Mouse (Mus musculus) CD4-positive naive resting alpha-beta T cell, adult 57 days (primary cell): ENCODE measurements around the gene Arhgef40. TPM values are rescaled to one million over a fixed set of nuclear protein-coding genes. Genes with fewer than 3 reads are reported as not detected.

Experiments used
- total RNA-seq: library from RNA; stranded (reverse); gene quantifications from one replicate; pipeline ENCODE4 v1.2.4, GENCODE M21; 2023

Arhgef40 gene
- 2.7 TPM for total RNA-seq

DNA sequence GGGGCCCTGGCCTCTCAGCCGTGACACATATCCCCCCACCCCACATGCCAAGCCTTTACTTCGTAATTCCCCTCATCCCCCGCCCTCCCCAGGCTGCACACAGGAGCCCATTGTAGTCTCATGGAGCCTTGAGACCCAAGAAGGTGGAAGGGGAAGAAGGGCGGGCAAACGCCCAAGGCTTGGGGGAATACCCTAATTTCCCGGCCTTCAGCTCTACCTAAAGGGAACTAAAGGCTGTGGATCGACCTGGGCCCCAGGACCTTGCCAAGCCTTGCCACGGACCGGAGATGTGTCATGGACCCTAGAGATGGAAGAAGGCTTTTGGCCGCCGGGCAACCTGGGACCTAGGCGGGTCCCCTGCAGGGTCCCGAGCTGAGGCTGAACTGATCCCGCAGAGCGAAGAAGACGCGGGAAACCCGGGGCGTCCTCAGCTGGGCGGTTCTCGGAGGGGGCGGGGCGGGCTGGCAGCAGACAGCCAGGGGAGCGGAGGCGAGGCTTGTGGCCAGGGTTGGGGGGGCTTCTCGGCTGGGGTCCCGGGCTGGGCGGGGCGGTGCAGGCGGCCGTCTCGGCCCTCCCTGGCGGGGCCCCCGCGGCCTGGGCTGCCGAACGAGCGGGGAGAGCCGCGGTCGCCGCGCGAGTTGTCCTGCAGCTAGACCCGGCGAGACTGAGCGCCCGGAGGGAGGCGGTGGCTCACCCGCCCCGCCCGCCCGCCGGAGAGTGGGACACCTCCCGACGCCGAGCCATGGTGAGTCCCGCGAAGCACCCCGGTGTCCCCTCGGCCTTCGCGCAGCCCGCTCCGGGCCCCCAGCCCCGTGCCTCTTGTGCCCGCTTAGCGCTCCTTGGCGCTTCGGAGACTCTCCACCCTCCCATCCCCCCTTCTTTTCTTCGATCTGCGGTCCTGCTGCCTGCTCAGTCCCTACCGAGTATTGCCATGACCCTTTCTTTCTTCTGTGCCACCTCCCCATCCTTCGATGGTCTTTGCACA lies at the start of gene Arhgef40:
Gene Arhgef40 (plus strand): TSS at position 473 of the 985 bp plus-strand sequence.

DNA sequence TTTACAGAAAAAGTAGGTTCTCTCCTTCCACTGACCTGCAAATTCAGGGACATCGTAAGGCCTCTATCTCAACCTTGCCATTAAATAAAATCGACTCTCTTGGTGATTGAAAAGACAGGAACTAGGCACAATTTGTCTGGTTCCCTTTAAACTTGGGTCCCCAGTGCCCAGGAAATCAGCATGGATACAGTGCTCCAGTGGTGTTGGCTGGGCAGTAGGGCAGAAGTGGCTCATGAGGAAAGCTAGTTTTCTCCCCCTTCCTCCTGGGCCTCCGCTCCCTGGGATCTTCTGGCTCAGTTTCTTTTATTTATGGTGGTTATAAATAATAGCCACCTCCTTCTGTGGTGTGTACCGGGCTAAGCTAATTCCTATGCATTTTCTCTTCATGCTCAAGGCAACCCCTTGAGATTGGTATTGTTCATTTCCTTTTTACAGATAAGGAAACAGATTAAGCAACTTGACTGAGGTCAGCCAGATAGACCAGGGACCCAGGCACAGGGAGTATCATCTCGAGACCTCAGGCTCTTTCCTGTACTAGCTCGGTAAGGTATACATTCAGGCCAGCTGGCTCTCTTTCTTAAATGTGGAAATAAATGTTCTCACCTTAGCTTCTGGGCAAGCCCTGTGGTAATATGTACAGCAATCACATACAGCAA lies 31.1 kb downstream of the Arhgef40 start, which contains the start of gene Tmem253:
Gene Tmem253 (plus strand): TSS at position 214 of the 656 bp plus-strand sequence.

DNA sequence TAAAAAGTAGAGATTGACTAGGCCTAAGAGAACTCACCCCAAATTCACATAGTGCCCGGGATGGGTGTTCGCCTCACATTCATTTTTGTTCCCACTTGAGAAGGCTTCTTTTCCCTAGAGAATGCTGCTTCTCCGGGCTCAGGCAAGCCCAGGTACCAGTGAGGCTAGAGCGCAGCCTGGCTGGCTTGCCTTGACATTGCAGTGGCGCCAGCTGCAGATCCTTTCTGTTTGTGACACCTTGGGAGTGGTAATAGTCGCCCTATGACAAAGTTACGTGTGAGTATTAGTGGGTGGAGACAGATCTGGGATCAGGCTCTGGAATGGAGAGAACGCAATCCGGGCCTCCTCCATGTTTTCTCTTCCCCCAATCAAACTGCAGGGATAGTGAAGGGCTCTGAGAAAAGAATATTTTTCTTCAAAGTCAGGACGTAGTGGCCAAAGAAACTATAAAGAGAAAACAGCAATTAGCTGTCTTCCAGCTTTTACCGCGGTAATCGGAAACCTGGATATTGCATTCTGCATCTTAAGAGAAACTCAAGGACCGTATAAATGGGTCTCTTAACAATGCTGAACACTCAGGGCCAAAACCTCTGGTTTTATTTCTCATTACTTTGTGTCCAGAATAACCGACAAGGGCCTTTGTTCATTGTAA lies 36.1 kb downstream of the Arhgef40 start, which contains the start of gene Zfp219:
Gene Zfp219 (minus strand): TSS at position 248 of the 652 bp plus-strand sequence.

DNA sequence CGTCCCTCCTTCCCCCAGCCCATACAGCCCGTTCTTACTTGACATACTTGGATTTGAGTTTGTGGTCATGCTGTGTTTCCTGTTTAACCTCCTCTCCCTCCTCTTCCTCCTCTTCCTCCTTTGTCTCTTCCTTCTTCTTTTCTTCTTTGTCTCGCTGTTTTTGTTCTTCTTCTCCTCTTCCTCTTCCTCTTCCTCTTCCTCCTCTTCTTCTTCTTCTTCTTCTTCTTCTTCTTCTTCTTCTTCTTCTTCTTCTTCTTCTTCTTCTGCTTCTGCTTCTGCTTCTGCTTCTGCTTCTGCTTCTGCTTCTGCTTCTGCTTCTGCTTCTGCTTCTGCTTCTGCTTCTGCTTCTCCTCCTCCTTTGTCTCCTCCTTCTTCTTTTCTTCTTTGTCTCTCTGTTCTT lies 57.8 kb downstream of the Arhgef40 start, which contains the start of gene Olfr221:
Gene Olfr221 (minus strand): TSS at position 101 of the 400 bp plus-strand sequence.

Other genes with a start within 250 kb of the Arhgef40 start
- gene Ang4, start 211.1 kb upstream of the Arhgef40 start, total RNA-seq: not detected
- not detected for gene AY358078, start 184.7 kb upstream of the Arhgef40 start, total RNA-seq
- not detected for gene Ear6, start 131.0 kb upstream of the Arhgef40 start, total RNA-seq
- gene Mettl17, start 99.9 kb upstream of the Arhgef40 start, total RNA-seq: 82.5 TPM
- 0.86 TPM for gene Slc39a2, start 91.8 kb upstream of the Arhgef40 start, total RNA-seq
- gene Ndrg2, start 70.6 kb upstream of the Arhgef40 start, total RNA-seq: 27.5 TPM
- not detected for gene Tppp2, start 66.3 kb upstream of the Arhgef40 start, total RNA-seq
- gene Rnase13, start 61.9 kb upstream of the Arhgef40 start, total RNA-seq: not detected
- gene Tmem253, start 30.9 kb downstream of the Arhgef40 start, total RNA-seq: 0.95 TPM
- gene Zfp219, start 36.0 kb downstream of the Arhgef40 start, total RNA-seq: 18.6 TPM
- gene Olfr221, start 57.7 kb downstream of the Arhgef40 start, total RNA-seq: not detected
- gene Hnrnpc, start 119.3 kb downstream of the Arhgef40 start, total RNA-seq: 464 TPM
- 7.1 TPM for gene Rpgrip1, start 126.0 kb downstream of the Arhgef40 start, total RNA-seq
- gene Supt16, start 212.7 kb downstream of the Arhgef40 start, total RNA-seq: 57.6 TPM